Mouse (Mus musculus): ENCODE results near the gene Flvcr2. TPM values are rescaled to one million over a fixed set of nuclear protein-coding genes. Genes with fewer than 3 reads are reported as not detected.

Gene Flvcr2
- total and polyA plus RNA-seq, 3 experiments, result 0.07 TPM; not detected in 2

DNA sequence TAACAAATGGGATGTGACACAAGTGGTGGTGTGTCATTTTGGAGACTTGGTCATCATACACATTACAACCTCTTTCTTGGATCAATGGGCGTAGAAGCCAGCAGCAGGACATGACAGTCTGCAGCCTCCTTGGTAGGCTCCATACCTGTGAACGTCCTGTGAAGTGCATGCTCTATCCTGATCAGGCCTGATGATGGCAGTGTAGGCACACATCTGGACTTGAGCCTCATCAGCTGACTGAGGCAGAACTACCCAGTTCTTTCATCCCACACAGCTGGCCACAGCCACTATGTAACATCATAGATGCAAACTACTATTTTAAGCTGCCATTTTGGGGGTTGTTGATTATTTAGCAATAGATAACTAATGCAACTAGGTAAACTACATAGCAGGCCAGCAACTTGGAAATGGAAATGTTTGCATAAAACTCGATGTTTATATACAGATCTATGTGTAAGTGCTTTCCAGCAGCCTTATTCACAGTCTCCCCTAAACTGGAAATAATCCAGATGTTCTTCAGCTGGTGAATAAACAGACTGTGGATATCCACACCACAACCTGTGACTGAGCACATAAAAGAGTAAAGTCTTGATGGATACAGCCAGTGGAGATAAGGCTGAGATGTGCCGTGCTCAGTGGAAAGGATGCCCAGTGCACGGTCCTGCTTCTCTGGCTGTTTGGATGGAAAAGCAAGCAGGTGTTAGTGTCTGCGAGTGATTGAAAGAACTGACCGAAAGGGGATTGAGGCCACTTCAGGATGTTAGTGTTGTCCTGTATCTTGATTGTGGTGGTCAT, 102.0 kb downstream of the Flvcr2 start:
- peak; percentile 36 for DNase-seq (ENCODE audit: low read depth, low spot score)

DNA sequence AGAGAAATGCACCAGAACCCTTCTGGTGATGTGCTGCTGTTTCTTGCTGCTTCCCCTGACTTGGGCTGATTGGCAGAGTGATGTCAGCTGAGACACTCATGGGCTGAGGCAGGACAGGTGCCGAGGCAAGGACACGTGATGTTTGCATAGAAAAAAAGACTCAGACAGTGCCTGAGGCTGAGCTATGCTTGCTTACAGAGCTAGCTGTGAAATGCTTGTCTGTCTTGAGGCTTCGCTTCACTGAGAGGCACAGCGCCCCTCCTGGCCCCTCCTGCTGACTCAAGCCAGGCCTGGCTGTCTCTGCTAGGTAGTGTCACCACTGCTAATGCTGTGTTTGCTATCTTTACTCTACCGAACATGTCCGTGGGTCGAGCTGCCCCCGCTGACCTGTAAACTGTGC, 104.3 kb downstream of the Flvcr2 start:
- Histone ChIP-seq H3K27ac (ENCODE audit: control insufficient read depth, low read depth, low read length) (no peak overlapping the region), H3K9me3 (replicated peaks; ENCODE audit: insufficient read depth, low read length) (no peaks in the 10 kb centered on the region), H3K27me3 (ENCODE audit: control insufficient read depth in 1 of 2, insufficient read depth in 2 of 2, low read length in 2 of 2) (no peaks in the 10 kb centered on the region), H3K79me2 (ENCODE audit: control insufficient read depth, insufficient read depth, low read length, poor library complexity) (no peaks in the 10 kb centered on the region), H3K4me1 (ENCODE audit: control insufficient read depth in 1 of 2, insufficient read depth in 2 of 2, low read length in 2 of 2) (no peaks in the 10 kb centered on the region), H3K9ac (ENCODE audit: control insufficient read depth, low read depth, low read length, poor library complexity, severe bottlenecking) (no peak overlapping the region), H3K36me3 (ENCODE audit: control insufficient read depth in 1 of 2, insufficient read depth in 2 of 2, low read length in 2 of 2) (no peaks in the 10 kb centered on the region; a peak in 1 of 4 replicates), H3K4me3 (ENCODE audit: control insufficient read depth in 1 of 2, insufficient read depth in 1 of 2, low read depth in 2 of 2, low read length in 2 of 2) (no peak overlapping the region)
- no peak for DNase-seq (ENCODE audit: low read depth, low spot score)
- TF ChIP-seq MAX (IDR thresholded peaks at IDR 0.05; ENCODE audit: low read length), result no peak
- no peak for TF ChIP-seq USF2 (IDR thresholded peaks at IDR 0.05; ENCODE audit: borderline replicate concordance in 1 of 2, insufficient read depth in 1 of 2, low read depth in 1 of 2, low read length in 2 of 2)
- no peak for TF ChIP-seq EP300 (IDR thresholded peaks at IDR 0.05; ENCODE audit: low read depth in 1 of 2, low read length in 2 of 2)

More for the DNA sequence above, 102.0 kb downstream of the Flvcr2 start:
- Histone ChIP-seq H3K4me1 (ENCODE audit: control insufficient read depth in 1 of 2, insufficient read depth in 2 of 2, low read length in 2 of 2) (no peaks in the 10 kb centered on the region), H3K27me3 (ENCODE audit: control insufficient read depth in 1 of 2, insufficient read depth in 2 of 2, low read length in 2 of 2) (no peaks in the 10 kb centered on the region), H3K36me3 (ENCODE audit: control insufficient read depth in 1 of 2, insufficient read depth in 2 of 2, low read length in 2 of 2) (no peaks in the 10 kb centered on the region; a peak in 1 of 4 replicates), H3K79me2 (ENCODE audit: control insufficient read depth, insufficient read depth, low read length, poor library complexity) (no peaks in the 10 kb centered on the region), H3K9me3 (replicated peaks; ENCODE audit: insufficient read depth, low read length) (no peaks in the 10 kb centered on the region), H3K9ac (ENCODE audit: control insufficient read depth, low read depth, low read length, poor library complexity, severe bottlenecking) (no peak overlapping the region), H3K4me3 (ENCODE audit: control insufficient read depth in 1 of 2, insufficient read depth in 1 of 2, low read depth in 2 of 2, low read length in 2 of 2) (no peak overlapping the region), H3K27ac (ENCODE audit: control insufficient read depth, low read depth, low read length) (no peak overlapping the region)
- TF ChIP-seq RAD21 (IDR thresholded peaks at IDR 0.05; ENCODE audit: low read depth, low read length), result peak; percentile 46
- TF ChIP-seq KAT2A (conservative IDR thresholded peaks at IDR 0.05; ENCODE audit: low read depth, low read length), result no peak
- no peak for TF ChIP-seq ETS1 (IDR thresholded peaks at IDR 0.05; ENCODE audit: low read depth, low read length)
- TF ChIP-seq SMC3 (IDR thresholded peaks at IDR 0.05; ENCODE audit: low read depth, low read length), result peak; percentile 26; the same call in 1 of the 2 replicates
- no peak for TF ChIP-seq MYB (IDR thresholded peaks at IDR 0.05; ENCODE audit: low read depth, low read length)
- peak; percentile 29 to 57 (median 38); a peak in 5 of 6 replicates for TF ChIP-seq CTCF (IDR thresholded peaks at IDR 0.05 in 2 of 3, conservative IDR thresholded peaks at IDR 0.05 in 1 of 3; ENCODE audit: control insufficient read depth in 1 of 3, insufficient read depth in 1 of 3, low read depth in 2 of 3, low read length in 3 of 3, poor library complexity in 1 of 3, severe bottlenecking in 1 of 3)
- no peak for TF ChIP-seq NRF1 (IDR thresholded peaks at IDR 0.05; ENCODE audit: insufficient read depth, low read depth, low read length, poor library complexity, severe bottlenecking)
- TF ChIP-seq CHD1 (IDR thresholded peaks at IDR 0.05; ENCODE audit: low read depth, low read length), result no peak
- no peak for TF ChIP-seq MXI1 (IDR thresholded peaks at IDR 0.05; ENCODE audit: low read depth, low read length)

DNA sequence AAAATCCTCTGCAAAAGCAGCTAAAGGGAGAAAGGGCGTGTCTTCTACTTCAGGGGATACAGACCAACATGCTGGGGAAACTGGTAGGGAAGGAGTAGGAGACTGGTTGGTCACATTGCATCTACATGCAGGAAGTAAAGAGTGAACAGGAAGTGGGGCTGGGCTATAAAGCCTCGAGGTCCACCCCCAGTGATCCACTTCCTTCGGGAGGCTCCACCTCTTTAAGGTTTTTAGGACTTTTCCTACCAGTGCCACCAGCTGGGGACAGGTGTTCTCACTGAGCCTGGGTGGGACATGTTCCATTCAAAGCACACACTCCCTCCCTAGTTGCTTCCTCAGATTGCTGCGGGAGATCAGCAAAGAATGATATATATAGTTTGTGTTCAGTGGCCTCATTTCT, 107.5 kb downstream of the Flvcr2 start:
- Histone ChIP-seq H3K27ac (ENCODE audit: control insufficient read depth, low read depth, low read length) (no peak overlapping the region), H3K4me3 (ENCODE audit: control insufficient read depth in 1 of 2, insufficient read depth in 1 of 2, low read depth in 2 of 2, low read length in 2 of 2) (no peak overlapping the region), H3K9ac (ENCODE audit: control insufficient read depth, low read depth, low read length, poor library complexity, severe bottlenecking) (no peak overlapping the region), H3K4me1 (ENCODE audit: control insufficient read depth in 1 of 2, insufficient read depth in 2 of 2, low read length in 2 of 2) (no peaks in the 10 kb centered on the region; a peak in 1 of 4 replicates), H3K79me2 (ENCODE audit: control insufficient read depth, insufficient read depth, low read length, poor library complexity) (no peaks in the 10 kb centered on the region), H3K9me3 (replicated peaks; ENCODE audit: insufficient read depth, low read length) (no peaks in the 10 kb centered on the region), H3K27me3 (ENCODE audit: control insufficient read depth in 1 of 2, insufficient read depth in 2 of 2, low read length in 2 of 2) (no peaks in the 10 kb centered on the region), H3K36me3 (ENCODE audit: control insufficient read depth in 1 of 2, insufficient read depth in 2 of 2, low read length in 2 of 2) (no peaks in the 10 kb centered on the region; a peak in 1 of 4 replicates)
- DNase-seq (ENCODE audit: low read depth, low spot score), result peak; percentile 11
- no peak for TF ChIP-seq EP300 (IDR thresholded peaks at IDR 0.05; ENCODE audit: low read depth in 1 of 2, low read length in 2 of 2)
- no peak for TF ChIP-seq NRF1 (IDR thresholded peaks at IDR 0.05; ENCODE audit: insufficient read depth, low read depth, low read length, poor library complexity, severe bottlenecking)
- no peak for TF ChIP-seq POLR2AphosphoS2 (IDR thresholded peaks at IDR 0.05; ENCODE audit: low read length)
- TF ChIP-seq USF2 (IDR thresholded peaks at IDR 0.05; ENCODE audit: borderline replicate concordance in 1 of 2, insufficient read depth in 1 of 2, low read depth in 1 of 2, low read length in 2 of 2), result no peak
- TF ChIP-seq MAFK (IDR thresholded peaks at IDR 0.05; ENCODE audit: borderline replicate concordance, low read depth, low read length), result no peak
- TF ChIP-seq POLR2A (IDR thresholded peaks at IDR 0.05; ENCODE audit: control insufficient read depth in 1 of 2, insufficient read depth in 1 of 2, low read depth in 1 of 2, low read length in 2 of 2, poor library complexity in 1 of 2), result no peak
- no peak for TF ChIP-seq RCOR1 (IDR thresholded peaks at IDR 0.05; ENCODE audit: low read depth, low read length)
- no peak for TF ChIP-seq NELFE (IDR thresholded peaks at IDR 0.05; ENCODE audit: low read depth, low read length)
- no peak for TF ChIP-seq TBP (IDR thresholded peaks at IDR 0.05; ENCODE audit: low read depth, low read length)
- no peak for TF ChIP-seq MEF2A (IDR thresholded peaks at IDR 0.05; ENCODE audit: extremely low read depth, insufficient replicate concordance, low read depth, low read length, poor library complexity, severe bottlenecking)
- no peak for TF ChIP-seq ZC3H11A (IDR thresholded peaks at IDR 0.05; ENCODE audit: low read depth, low read length)
- no peak for TF ChIP-seq GATA1 (IDR thresholded peaks at IDR 0.05; ENCODE audit: low read depth, low read length)
- TF ChIP-seq UBTF (IDR thresholded peaks at IDR 0.05; ENCODE audit: borderline replicate concordance, insufficient read depth, low read depth, low read length), result no peak
- TF ChIP-seq MAZ (IDR thresholded peaks at IDR 0.05; ENCODE audit: low read depth, low read length), result no peak
- TF ChIP-seq HCFC1 (IDR thresholded peaks at IDR 0.05; ENCODE audit: low read depth, low read length), result no peak
- TF ChIP-seq RAD21 (IDR thresholded peaks at IDR 0.05; ENCODE audit: low read depth, low read length), result no peak

Measured in MEL (cell line).